Mouse (Mus musculus) duodenum, adult 2 months (tissue): ENCODE measurements around the gene Olfr38. TPM values are rescaled to one million over a fixed set of nuclear protein-coding genes. Genes with fewer than 3 reads are reported as not detected.

Source experiments
- polyA plus RNA-seq: library from polyadenylated mRNA; depleted of rRNA; stranded (reverse); fragments of >200 nt; gene quantifications from 2 replicates; pipeline ENCODE4 v1.2.3, GENCODE M21; 2012; ENCODE audit warnings: low replicate concordance; rRNA removed

Olfr38 gene
- polyA plus RNA-seq = not detected in 2 replicates

DNA sequence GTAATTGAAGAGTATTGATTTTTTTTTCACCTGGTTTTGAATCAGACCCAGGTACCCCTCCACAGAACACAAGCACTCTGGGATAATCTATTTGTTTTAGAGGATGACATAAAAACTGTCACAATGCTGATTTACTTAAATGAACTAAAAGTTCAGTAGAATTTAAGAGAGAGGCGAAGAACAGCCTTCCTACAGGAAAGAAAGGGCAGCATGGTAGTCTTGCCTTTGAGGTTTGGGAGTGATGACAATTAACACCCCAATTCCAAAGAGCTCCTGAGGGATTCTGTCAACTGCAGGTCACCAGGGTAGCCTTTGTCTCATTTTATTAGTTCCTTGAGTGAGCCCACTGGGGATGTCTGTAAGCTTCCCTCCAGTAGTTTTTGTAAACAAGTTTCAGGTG, at the start of gene Olfr38:
Gene Olfr38 (plus strand): TSS at position 301 of the 400 bp plus-strand sequence.

DNA sequence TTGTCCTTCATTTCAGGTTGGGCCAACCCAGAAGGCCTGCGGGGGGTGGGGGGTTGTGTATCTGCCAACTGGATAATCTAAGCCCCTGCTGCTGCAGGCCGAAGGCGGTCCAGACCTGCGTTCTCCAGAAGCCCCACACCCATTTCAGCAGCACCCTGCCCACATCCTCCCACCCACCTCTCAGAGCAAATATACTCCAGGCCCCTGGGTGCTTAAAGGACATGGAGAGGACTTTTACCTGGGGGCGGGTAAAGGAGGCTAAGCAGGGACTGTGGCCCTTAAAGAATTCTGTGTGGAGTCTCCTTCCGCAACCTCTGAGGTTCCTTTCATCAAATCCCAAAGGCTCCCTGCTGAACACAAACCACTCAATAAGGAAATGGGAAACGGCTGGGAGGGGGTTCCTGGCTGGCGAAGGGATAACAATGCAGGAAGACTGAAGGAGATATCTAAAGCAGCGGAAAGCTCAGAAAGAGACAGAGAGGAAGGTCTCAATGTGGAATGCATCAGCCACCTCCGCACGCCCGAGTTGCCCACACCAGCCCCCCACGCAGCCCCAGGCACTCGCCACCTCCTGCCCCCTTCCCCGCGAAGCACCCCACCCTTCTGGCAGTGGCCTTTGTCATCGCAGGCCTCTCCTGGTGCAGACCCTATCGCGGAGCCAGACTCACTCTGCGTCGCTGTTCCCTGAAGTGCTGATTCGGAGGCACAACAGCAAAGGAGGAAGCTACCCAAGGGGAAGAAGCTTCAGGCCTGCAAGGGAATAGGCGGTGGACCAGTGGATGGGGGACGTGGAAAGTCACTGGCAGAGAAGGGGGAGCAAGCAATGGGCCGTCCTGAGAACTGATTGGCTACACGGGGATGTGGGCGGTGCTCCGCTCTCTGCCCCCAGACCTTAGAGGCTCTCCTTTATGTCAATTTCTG, 46.7 kb upstream of the Olfr38 start, which contains the start of gene Tcaf1:
Gene Tcaf1 (minus strand): TSS at position 798 of the 921 bp plus-strand sequence.

DNA sequence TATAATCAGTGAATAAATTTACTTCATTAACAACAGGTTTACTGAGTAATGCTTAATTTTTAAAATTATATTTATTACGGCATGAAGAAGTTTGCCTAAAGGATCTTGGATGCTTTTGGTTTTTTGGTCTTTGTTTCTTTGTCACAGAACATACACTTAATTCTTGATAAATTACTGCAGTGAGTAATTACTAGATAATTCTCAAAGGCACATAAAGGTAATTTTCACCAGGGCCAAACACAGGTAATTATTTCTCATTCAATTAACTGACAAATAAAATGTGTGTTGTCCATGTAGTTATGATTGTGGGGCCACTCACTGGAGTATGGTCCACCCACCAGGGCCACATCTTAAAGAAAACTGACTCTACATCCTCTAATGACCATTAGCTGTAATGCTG, 17.1 kb upstream of the Olfr38 start, which contains the start of gene Olfr453:
Gene Olfr453 (plus strand): TSS at position 301 of the 400 bp plus-strand sequence.

DNA sequence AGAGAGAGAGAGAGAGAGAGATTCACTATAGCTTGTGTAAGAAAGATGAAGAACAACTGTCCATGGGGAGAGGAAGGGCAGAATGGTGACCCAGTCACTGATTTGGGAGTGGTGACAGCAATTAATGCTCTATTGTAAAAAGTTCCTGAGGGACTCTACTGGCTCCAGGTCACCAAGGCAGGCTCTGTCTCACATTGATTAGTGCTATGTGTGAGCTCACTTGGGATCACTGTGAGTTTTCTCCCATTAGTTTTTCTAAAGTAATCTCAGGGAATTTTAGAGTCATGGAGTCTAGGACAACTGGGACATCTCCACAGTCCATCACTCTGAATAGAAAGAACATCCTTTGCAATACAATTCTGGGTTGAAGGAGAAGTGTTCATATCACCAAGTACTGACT, 28.6 kb downstream of the Olfr38 start, which contains the start of gene Olfr452:
Gene Olfr452 (plus strand): TSS at position 301 of the 400 bp plus-strand sequence.

DNA sequence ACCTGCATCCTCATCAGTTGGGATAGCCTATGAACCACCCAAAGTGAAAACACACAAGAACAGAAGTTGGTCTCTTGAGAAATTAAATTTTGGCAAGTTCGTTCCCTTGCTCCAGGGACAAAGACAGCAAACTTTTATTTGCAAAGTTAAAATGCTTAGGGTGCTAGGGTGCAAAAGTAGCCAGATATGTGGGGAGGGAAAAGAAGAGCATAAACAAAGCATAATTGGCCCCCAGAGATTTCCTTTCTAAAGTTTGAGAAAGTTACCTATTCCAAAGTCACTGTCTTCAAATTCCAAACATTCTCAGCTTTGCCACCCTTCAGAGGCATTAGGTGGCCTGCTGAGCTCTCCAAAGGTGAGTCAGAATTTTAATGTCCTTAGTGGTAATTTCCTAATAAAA, 55.4 kb downstream of the Olfr38 start, which contains the start of gene Olfr450:
Gene Olfr450 (plus strand): TSS at position 301 of the 400 bp plus-strand sequence.

Other genes starting within 250 kb of the Olfr38 start
- gene Olfr455, start 208.8 kb upstream of the Olfr38 start, polyA plus RNA-seq = not detected in 2 replicates
- gene Tcaf3, start 158.7 kb upstream of the Olfr38 start, polyA plus RNA-seq = not detected in 2 replicates
- 2.0 and 3.3 TPM in 2 replicates for gene Tcaf2, start 111.2 kb upstream of the Olfr38 start, polyA plus RNA-seq
- gene Tcaf1, start 46.3 kb upstream of the Olfr38 start, polyA plus RNA-seq = 1.9 and 3.2 TPM in 2 replicates
- gene Olfr453, start 17.0 kb upstream of the Olfr38 start, polyA plus RNA-seq = not detected in 2 replicates
- not detected in 2 replicates for gene Olfr452, start 28.7 kb downstream of the Olfr38 start, polyA plus RNA-seq
- not detected in 2 replicates for gene Olfr450, start 55.5 kb downstream of the Olfr38 start, polyA plus RNA-seq
- not detected in 2 replicates for gene Olfr449, start 78.0 kb downstream of the Olfr38 start, polyA plus RNA-seq
- not detected in 2 replicates for gene Olfr448, start 134.0 kb downstream of the Olfr38 start, polyA plus RNA-seq
- gene Olfr447, start 152.5 kb downstream of the Olfr38 start, polyA plus RNA-seq = not detected in 2 replicates
- gene Olfr446, start 165.0 kb downstream of the Olfr38 start, polyA plus RNA-seq = not detected in 2 replicates
- not detected in 2 replicates for gene Olfr444, start 192.7 kb downstream of the Olfr38 start, polyA plus RNA-seq